Mouse (Mus musculus) ES-Bruce4 (cell line): ENCODE measurements around the gene Sfrp4. TPM values are rescaled to one million over a fixed set of nuclear protein-coding genes. Genes with fewer than 3 reads are reported as not detected.

Experiments used
- H3K27ac ChIP-seq: 2 replicates; pipeline ENCODE4 v1.5.1; 2012; ENCODE audit warnings: low read length, inconsistent platforms; ENCODE audit not compliant: insufficient read depth
- H3K27me3 ChIP-seq: 2 replicates; pipeline ENCODE4 v1.6.1; 2012; ENCODE audit warnings: mild to moderate bottlenecking, low read length, inconsistent platforms; ENCODE audit not compliant: control insufficient read depth, poor library complexity, insufficient read depth, severe bottlenecking
- H3K36me3 ChIP-seq: 2 replicates; pipeline ENCODE4 v1.6.1; 2012; ENCODE audit warnings: inconsistent platforms, mild to moderate bottlenecking, low read length, moderate library complexity; ENCODE audit not compliant: control insufficient read depth, poor library complexity, insufficient read depth, severe bottlenecking
- H3K4me1 ChIP-seq: one replicate; pipeline ENCODE4 v1.8.1; 2011; ENCODE audit warnings: low read length; ENCODE audit not compliant: control insufficient read depth, insufficient read depth
- H3K4me3 ChIP-seq: 2 replicates; pipeline ENCODE4 v1.5.1; 2011; ENCODE audit warnings: low read depth, mild to moderate bottlenecking, low read length
- H3K9ac ChIP-seq: 2 replicates; pipeline ENCODE4 v1.6.1; 2012; ENCODE audit warnings: low read depth, mild to moderate bottlenecking, inconsistent platforms; ENCODE audit not compliant: poor library complexity, severe bottlenecking
- H3K9me3 ChIP-seq: replicated peaks from 2 replicates; pipeline ENCODE4 v1.6.1; 2012; ENCODE audit warnings: mild to moderate bottlenecking, low read length, inconsistent platforms; ENCODE audit not compliant: control insufficient read depth, poor library complexity, insufficient read depth, severe bottlenecking
- CTCF ChIP-seq: IDR thresholded peaks from one replicate; pipeline ENCODE4 v1.8.1; 2011; ENCODE audit warnings: low read depth, low read length
- EP300 ChIP-seq: IDR thresholded peaks from 2 replicates; pipeline ENCODE4 v1.6.1; 2011; ENCODE audit warnings: low read depth, low read length; ENCODE audit not compliant: insufficient read depth
- POLR2A ChIP-seq: IDR thresholded peaks from one replicate; pipeline ENCODE4 v1.8.1; 2011; ENCODE audit warnings: low read length; ENCODE audit not compliant: insufficient read depth
- polyA plus RNA-seq: library from polyadenylated mRNA; stranded (reverse); fragments of >200 nt; gene quantifications from 2 replicates; pipeline ENCODE4 v1.2.4, GENCODE M21; 2011; ENCODE audit warnings: low read depth; ENCODE audit not compliant: missing spikeins, insufficient read depth, insufficient read length

The Sfrp4 gene
- polyA plus RNA-seq, 1 experiment: 1.1 TPM

GRCm38 (mm10) chr13:19602531-19602930, 20.4 kb upstream of the Sfrp4 start:
- no peak for TF ChIP-seq POLR2A
- TF ChIP-seq CTCF: no peak
- TF ChIP-seq EP300: no peak
- H3K36me3 ChIP-seq: no peaks in the 10 kb centered on the region
- no peaks in the 10 kb centered on the region for H3K27me3 ChIP-seq
- H3K9ac ChIP-seq: no peak overlapping the region
- no peaks in the 10 kb centered on the region for H3K9me3 ChIP-seq
- H3K27ac ChIP-seq: no peak overlapping the region
- no peak overlapping the region for H3K4me3 ChIP-seq
- peaks cover under 1% of the 10 kb centered on the region for H3K4me1 ChIP-seq

GRCm38 (mm10) chr13:19603719-19604118, 19.2 kb upstream of the Sfrp4 start:
- Histone ChIP-seq H3K27ac (no peak overlapping the region), H3K9me3 (no peaks in the 10 kb centered on the region), H3K4me1 (no peaks in the 10 kb centered on the region), H3K9ac (no peak overlapping the region), H3K36me3 (no peaks in the 10 kb centered on the region), H3K27me3 (no peaks in the 10 kb centered on the region), H3K4me3 (no peak overlapping the region)
- no peak for TF ChIP-seq EP300
- no peak for TF ChIP-seq POLR2A
- TF ChIP-seq CTCF: no peak

GRCm38 (mm10) chr13:19604916-19605315, 18.0 kb upstream of the Sfrp4 start:
- no peak for TF ChIP-seq POLR2A
- TF ChIP-seq CTCF: no peak
- TF ChIP-seq EP300: no peak
- Histone ChIP-seq H3K9ac (no peak overlapping the region), H3K4me1 (no peaks in the 10 kb centered on the region), H3K27ac (no peak overlapping the region), H3K4me3 (no peak overlapping the region), H3K36me3 (no peaks in the 10 kb centered on the region), H3K9me3 (no peaks in the 10 kb centered on the region), H3K27me3 (no peaks in the 10 kb centered on the region)

- H3K27ac ChIP-seq: no peak overlapping the region
- TF ChIP-seq CTCF: no peak
- no peak for TF ChIP-seq EP300
- TF ChIP-seq POLR2A: no peak
- no peaks in the 10 kb centered on the region for H3K36me3 ChIP-seq
- no peak overlapping the region for H3K4me3 ChIP-seq
- no peaks in the 10 kb centered on the region for H3K27me3 ChIP-seq
- H3K9me3 ChIP-seq: no peaks in the 10 kb centered on the region
- H3K9ac ChIP-seq: no peak overlapping the region
- no peaks in the 10 kb centered on the region for H3K4me1 ChIP-seq
These were observed 14.8 kb upstream of the Sfrp4 start for GRCm38 (mm10) chr13:19608120-19608519.

- no peak for TF ChIP-seq CTCF
- TF ChIP-seq EP300: no peak
- no peak for TF ChIP-seq POLR2A
- no peaks in the 10 kb centered on the region for H3K9me3 ChIP-seq
- H3K27ac ChIP-seq: no peak overlapping the region
- H3K4me3 ChIP-seq: no peak overlapping the region
- no peaks in the 10 kb centered on the region for H3K27me3 ChIP-seq
- H3K9ac ChIP-seq: no peak overlapping the region
- no peaks in the 10 kb centered on the region for H3K36me3 ChIP-seq
- no peaks in the 10 kb centered on the region for H3K4me1 ChIP-seq
These were observed 10.6 kb upstream of the Sfrp4 start for GRCm38 (mm10) chr13:19612348-19612747.

- no peak for TF ChIP-seq CTCF
- no peak for TF ChIP-seq POLR2A
- TF ChIP-seq EP300: no peak
- Histone ChIP-seq H3K27me3 (no peaks in the 10 kb centered on the region), H3K9ac (no peak overlapping the region), H3K27ac (no peak overlapping the region), H3K4me1 (no peaks in the 10 kb centered on the region), H3K4me3 (no peak overlapping the region), H3K9me3 (no peaks in the 10 kb centered on the region), H3K36me3 (no peaks in the 10 kb centered on the region)
These were observed 9.9 kb upstream of the Sfrp4 start for GRCm38 (mm10) chr13:19612963-19613362.
